Mouse (Mus musculus): Measurements from ENCODE around the gene Lcn12.
A peak's percentile ranks its signal among the peaks of the same experiment; 100 is the strongest.

Gene Lcn12

GRCm38 (mm10) chr2:25496462-25496861 is 2.8 kb upstream of the Lcn12 start:
- DNase-seq (ENCODE audit: low read depth) = peak; percentile 66

DNA sequence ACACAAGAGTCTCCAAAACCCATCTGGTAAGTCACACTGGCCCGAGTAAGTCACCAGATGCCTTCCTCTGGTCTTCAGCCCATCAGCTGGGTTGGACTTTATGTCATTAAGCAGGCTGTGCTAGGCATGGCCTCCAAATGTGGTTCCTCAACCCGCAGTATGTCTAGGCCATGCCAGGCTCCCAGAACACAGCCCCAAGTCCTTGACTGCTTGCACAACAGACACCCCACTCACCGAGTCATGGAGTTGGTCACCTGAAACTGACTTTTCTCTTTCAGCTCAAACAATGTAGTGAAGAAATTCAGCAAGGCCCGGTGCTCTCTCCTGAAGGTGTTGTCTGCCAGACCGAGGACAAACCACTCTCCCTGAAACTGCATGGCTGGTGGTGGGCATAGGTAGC is 723 bp downstream of the Lcn12 start:
- DNase-seq (ENCODE audit: low read depth) = no peak

GRCm38 (mm10) chr2:25488671-25489068 is 5.0 kb downstream of the Lcn12 start:
- no peak for DNase-seq (ENCODE audit: low read depth)

DNA sequence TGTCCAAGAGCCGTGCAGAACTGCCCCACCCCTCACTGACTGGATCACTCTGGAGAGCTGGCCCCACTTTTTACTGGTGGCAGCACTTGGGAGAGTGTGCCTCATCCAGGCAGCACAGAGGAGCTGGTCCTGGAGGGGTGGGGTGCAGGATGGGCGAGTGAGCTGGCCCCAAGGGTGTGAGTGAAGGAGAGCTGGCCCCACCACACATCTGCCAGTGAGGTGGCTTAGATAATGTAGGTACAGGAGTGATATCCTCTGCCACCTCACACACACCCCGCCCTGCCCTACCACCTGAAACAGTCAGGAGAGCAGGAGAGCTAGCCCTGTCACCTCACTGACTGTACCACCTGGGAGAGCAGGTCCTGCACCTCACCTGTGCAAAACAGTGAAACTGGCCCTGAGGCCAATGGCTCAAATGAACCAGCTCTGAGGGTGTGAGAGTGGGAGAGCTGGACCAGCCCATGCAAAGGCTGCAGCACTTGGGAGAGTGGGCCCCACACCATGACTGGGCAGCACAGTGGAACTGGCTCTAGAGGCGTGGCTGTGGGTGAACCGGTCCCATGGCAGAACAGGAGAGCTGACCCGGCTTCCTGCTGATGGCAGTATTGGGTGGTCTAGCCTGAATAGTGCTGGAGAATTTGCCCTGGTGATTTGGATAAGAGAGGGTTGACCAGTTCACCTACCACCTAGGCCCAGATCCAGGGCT is 5.6 kb downstream of the Lcn12 start:
- no peak for DNase-seq (ENCODE audit: low read depth)

DNA sequence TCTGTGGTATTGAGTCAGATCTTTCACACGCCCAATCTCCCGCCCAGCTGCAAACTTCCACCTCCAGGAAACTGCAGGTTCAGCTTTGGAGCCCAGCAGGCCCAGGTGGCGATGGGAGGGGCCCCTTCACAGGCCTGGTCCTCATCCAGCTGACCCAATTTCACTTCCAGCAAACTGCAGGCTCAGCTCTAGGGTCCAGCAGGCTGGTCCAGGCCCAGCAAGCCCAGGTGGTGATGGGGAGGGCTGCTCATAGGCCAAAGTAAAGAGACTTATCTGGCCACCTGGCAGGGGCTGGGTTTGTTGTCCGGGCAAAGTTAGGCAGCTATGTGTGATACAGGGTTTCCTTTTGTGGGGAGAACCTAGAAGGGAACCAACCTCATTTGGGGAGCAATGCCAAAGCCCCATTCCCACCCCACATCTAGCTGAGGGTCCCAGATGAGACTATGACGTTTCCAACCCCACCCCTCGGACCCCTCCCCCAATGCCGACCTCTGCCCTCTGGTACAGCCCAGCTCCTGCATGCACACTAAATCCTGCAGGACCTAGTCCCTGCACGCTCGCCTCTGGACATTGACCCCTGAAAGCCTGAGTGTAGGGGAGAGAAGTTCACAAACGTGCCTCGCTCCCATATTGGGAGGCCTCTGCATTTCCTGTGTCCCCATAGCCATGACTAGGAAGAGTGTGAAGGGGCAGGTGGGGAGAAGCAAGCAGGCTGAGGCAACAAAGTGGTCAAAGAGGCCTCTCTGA is 8.6 kb downstream of the Lcn12 start:
- DNase-seq (ENCODE audit: low read depth) = no peak

DNA sequence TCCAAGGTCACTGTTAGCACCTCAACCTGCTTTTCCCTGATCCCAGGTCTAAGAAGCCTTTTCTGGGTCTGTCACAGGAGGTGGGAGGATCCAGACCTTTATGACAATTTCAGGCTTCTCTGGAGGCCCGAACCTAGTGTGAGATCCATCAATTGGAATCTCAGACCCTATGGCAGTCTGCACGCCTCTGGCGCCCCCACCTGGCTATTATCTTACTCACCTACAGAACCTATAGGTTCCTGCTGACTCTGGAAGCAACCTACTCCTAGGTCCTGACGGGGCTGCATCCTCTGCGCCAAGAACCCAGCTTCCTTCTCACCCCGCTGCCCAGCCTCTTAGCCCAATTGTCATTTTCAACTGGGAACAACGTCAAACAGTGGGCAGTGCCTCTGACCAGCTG is 10.7 kb downstream of the Lcn12 start:
- DNase-seq (ENCODE audit: low read depth) = peak; percentile 89

DNA sequence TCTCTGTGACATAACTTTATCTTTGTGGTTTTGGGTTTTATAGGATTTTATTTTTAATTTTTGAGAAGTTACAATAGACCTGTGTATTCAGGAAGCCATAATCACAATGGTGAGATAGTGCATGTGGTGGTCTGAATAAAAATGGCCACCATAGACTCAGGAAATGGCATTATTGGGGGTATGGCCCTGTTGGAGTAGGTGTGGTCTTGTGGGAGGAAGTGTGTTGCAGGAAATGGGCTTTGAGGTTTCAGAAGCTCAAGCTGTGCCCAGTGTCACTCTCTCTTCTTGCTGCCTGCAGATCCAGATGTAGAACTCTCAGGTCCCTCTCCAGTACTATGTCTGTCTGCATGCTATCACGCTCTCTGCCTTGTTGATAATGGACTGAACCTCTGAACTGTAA is 13.2 kb downstream of the Lcn12 start:
- DNase-seq (ENCODE audit: low read depth) = no peak

DNA sequence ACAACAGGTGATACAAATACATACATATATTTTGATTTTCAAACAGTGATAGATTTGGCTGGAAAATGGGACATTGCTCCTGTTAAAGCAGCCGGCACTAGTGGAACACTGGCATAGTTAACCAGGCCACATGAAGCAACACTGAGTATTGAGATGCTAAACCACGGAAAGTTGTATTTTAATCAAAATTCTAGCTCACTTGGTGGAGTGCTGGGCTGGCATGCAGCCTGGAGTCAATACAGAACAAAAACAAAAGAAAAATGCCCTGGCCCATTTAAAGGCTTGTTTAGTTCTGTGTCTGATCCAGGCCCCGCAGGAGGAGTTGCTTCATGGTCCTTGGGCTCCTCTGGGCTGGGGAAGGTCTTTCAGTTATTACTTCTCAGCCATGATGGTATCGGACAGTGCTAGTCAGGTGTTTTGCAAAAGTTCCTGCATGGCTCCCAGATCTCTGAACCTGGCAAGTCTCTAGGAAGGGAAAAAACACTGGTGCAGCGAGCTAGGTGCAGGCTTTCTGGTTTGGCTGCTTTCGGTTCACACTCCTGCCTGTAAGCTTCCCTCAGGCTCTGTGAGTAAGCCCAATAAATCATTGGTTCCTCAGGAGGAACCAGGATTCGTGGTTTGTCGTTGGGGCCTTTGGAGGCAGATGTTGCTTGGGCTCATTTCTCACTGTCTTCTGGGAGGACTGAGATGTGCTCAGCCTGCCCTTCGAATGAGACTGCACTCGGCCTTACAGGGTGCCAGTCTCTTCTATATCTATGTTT is 14.0 kb downstream of the Lcn12 start:
- DNase-seq (ENCODE audit: low read depth) = no peak

DNA sequence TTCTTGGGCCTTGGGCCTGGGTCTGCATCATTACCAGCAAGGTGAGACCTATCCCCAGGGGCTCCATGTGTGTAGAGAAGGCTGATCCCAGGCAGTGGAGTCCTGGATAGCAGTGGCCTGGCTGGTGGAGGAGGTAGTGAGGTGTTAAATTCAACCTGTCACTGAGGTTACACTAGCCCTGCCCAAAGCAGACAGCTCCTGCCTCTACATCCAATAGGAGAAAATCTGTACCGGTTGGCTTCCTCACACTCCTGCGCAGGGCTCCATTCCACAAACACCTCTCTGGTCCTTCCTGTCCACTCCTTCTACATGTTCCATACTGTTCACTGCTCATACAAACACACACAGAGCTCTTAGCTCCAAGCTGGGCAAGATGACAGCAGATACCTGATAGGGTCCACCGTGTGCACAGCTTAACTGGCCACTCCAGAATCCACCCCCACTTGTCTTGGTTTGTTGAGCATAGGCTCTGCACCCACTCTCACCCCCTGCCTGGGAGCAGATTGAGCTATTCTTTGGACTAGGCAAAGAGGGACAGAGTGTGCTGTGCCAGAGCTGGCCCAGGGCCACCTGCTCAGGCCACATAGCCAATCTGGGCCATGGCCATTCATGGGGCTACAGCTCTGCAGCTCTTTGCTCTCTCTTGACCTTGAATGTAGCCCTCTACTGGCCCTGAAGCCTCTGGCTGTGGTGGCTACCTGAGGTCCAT is 15.6 kb downstream of the Lcn12 start:
- DNase-seq (ENCODE audit: low read depth) = no peak

DNA sequence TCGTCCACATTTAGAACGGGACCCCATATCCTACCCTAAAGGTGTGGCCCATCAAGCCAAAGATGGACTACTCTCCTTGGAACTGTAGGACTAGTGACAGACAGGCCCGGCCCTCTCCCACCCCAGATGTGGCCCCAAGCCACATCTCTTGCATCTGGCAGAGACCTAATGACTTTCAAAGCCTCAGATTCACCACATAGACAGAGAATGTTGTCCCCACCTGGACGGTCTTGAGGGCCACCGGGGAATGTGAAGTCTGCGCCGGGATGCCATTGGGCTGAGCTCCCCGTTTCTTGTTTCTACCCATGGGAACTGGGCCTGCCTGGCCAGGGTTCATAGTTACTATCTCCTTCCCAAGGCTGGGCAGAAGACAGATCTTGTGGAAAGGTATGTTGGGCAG is 16.2 kb downstream of the Lcn12 start:
- no peak for DNase-seq (ENCODE audit: low read depth)

DNA sequence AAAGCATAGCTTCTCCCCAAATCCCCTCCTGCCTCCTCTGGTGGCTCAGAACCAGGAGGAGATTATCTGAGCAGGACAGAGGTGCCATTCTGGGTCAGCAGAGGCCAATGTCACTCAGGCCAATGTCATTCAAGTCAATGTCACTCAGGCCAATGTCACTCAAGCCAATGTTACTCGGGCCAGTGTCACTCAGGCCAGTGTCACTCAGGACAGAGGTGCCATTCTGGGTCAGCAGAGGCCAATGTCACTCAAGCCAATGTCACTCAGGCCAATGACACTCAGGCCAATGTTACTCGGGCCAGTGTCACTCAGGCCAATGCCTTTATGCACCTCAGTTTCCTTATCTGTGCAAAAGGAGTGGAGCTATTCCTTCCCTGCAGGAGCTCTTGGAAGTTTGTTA is 21.2 kb downstream of the Lcn12 start:
- DNase-seq (ENCODE audit: low read depth) = no peak

DNA sequence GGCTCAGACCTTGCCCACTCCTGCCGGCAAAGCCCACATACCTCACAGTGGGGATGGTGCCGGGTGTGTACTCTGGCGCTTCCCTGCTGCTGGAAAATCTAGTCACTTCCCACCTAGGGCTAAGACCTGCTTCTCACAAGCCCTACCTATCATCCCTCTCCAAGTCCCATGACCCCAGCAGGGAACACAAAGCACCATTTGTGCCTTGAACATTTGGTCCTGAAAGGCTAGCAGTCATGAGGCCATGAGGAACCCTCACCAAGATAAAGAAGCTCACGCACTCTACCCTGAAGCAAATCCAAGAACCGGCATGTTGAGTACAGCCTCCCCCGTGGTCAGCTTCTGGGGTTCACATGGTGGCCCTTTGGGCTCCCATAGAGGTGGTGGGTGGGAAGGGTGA is 23.7 kb downstream of the Lcn12 start, which contains the start of gene Ptgds:
Gene Ptgds, minus strand, starts transcription at position 78 of the 400 bp plus-strand sequence.
- DNase-seq (ENCODE audit: low read depth) = no peak

GRCm38 (mm10) chr2:25468962-25469915 is 24.5 kb downstream of the Lcn12 start:
- no peak for DNase-seq (ENCODE audit: low read depth)

GRCm38 (mm10) chr2:25467606-25468303 is 26.0 kb downstream of the Lcn12 start:
- no peak for DNase-seq (ENCODE audit: low read depth)

GRCm38 (mm10) chr2:25465816-25466635 is 27.7 kb downstream of the Lcn12 start:
- peak; percentile 91 for DNase-seq (ENCODE audit: low read depth)

DNA sequence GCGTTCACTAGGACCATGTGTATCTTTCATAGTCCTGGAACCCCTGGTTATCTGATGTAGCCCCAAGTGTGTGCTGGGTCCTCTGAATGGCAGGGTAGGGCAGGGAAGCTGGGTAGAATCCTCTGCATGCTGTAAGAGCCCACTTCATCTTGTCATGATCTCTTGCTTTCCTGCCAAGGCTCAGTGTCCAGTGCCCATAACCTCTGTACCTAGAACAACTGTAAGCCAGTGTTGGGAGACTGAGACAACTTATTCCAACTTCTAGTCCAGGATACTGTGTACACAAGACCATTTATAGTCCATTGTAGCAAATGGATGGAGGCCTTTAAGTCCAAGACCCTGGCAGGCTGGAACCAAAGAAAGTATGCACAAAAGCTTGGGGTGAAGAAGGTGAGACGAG is 28.5 kb downstream of the Lcn12 start:
- DNase-seq (ENCODE audit: low read depth) = no peak

DNA sequence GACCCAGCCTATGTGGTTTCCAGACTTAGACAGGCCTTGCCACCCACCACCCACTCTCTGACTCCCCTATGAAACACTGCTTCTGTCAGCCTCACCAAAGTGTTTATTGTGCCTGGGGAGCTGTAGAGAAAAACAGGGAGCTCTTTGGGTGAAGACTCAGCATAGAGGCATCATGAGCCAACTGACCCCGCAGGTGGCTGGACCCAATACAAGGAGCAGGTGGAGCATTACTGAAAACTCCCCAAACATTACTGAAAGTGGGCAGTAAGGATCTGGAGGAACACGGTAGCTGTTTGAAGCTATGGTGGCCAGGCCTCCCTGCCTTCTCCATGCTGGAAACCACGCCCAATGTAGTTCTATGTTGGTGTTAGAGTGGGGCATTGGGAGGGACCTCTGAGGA is 30.1 kb downstream of the Lcn12 start:
- no peak for DNase-seq (ENCODE audit: low read depth)

DNA sequence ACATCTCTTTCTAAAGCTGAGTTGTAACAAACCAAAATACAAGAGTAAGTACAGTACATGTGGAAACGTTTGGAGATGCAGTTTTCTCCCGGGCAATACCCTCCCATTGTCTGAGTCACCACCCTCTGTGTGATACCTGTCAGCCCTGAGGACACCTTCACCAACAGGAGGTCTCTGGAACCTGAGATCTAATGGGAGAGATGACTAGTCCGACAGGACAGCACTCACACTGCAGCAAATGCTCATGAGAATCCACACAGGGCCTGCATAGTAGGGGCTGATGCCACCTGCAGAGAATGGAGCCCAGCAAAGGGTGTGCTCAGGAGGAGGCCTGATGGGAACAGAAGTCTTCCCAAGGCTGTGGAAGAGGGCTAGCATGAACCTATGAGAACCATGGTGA is 32.3 kb downstream of the Lcn12 start:
- DNase-seq (ENCODE audit: low read depth) = no peak

DNA sequence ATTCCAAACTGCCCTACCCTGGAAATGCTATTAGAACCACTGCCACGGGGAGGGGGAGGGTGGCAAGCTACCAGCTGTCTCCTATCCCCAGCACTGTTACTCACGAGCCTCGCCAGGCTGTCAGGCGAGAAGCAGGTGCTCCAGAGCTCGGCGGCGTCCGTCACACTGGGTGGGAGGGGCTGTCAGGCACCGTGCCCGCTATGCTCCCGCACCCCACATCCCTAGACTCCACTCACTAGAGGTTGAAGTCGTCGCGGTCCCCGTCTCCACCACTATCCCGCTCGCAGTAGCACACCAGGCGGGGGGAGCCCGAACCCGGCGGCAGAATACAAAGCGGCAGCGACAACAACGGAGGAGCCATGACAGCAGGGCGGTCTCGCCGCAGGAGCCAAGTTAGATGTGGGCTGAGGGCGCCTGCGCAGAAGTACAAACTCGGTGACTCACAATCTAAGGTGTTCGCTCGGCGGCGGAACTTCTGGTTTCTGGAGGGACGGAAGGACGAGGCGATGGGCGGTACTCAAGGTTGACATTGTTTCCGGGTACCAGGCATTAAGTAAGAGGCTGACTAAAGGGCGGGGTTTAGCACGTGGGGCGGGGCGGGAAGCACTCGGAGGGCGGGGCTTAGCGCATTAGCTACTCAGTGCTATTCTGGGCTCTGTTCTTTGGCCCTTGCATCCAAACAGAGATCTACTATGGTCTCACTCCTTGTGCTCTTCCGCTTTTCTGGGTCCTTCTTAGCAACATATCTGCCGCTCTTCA is 33.0 kb downstream of the Lcn12 start, which contains the start of gene Paxx:
Gene Paxx, minus strand, starts transcription at position 544 of the 759 bp plus-strand sequence.
- DNase-seq (ENCODE audit: low read depth) = peak; percentile 100
